Mouse (Mus musculus) forebrain, embryonic 14.5 days (tissue): ENCODE data around the gene Satb2. TPM values are rescaled to one million over a fixed set of nuclear protein-coding genes. Genes with fewer than 3 reads are reported as not detected.

Experiments used
- ATAC-seq: fragments of 200-750 bp; cut with Nextera tagmentation; 2 replicates; pipeline ENCODE4 v1.8.0; 2017; ENCODE audit warnings: mild to moderate bottlenecking, moderate library complexity
- DNase-seq: peaks from one replicate; pipeline ENCODE4 v3.0.0-alpha.2; 2015; ENCODE audit warnings: low spot score
- H3K27ac ChIP-seq: fragments of 300-500 bp; sonication (generic); 2 replicates; pipeline ENCODE4 v1.5.1; 2014; ENCODE audit warnings: low read depth, mild to moderate bottlenecking, control low read depth, low read length, moderate library complexity
- H3K27me3 ChIP-seq: fragments of 300-500 bp; sonication (generic); replicated peaks from 2 replicates; pipeline ENCODE4 v1.6.1; 2014; ENCODE audit warnings: low read length, control low read depth, mixed read lengths; ENCODE audit not compliant: control insufficient read depth, insufficient read depth
- H3K36me3 ChIP-seq: fragments of 300-500 bp; sonication (generic); 2 replicates; pipeline ENCODE4 v1.6.1; 2014; ENCODE audit warnings: low read length, control low read depth; ENCODE audit not compliant: control insufficient read depth, insufficient read depth
- H3K4me1 ChIP-seq: fragments of 300-500 bp; sonication (generic); 2 replicates; pipeline ENCODE4 v1.6.1; 2014; ENCODE audit warnings: antibody characterized with exemption, low read length, control low read depth; ENCODE audit not compliant: control insufficient read depth, insufficient read depth
- H3K4me2 ChIP-seq: fragments of 300-500 bp; sonication (generic); 2 replicates; pipeline ENCODE4 v1.6.1; 2014; ENCODE audit warnings: mild to moderate bottlenecking, control low read depth, low read length
- H3K4me3 ChIP-seq: fragments of 300-500 bp; sonication (generic); 2 replicates; pipeline ENCODE4 v1.5.1; 2014; ENCODE audit warnings: low read depth, low read length, control low read depth
- H3K9ac ChIP-seq: fragments of 300-500 bp; sonication (generic); 2 replicates; pipeline ENCODE4 v1.6.1; 2014; ENCODE audit warnings: mild to moderate bottlenecking, low read length, control low read depth, moderate library complexity
- H3K9me3 ChIP-seq: fragments of 300-500 bp; sonication (generic); replicated peaks from 2 replicates; pipeline ENCODE4 v1.6.1; 2016; ENCODE audit warnings: low read length, control low read depth, mixed read lengths; ENCODE audit not compliant: control insufficient read depth
- WGBS: fragments of 180-500 bp; shearing (Covaris S2); extraction: QIAGEN DNeasy Blood & Tissue Kit; methylation state at CpG from one replicate; pipeline ENCODE4 v1.1.7; 2014; 5-methylcytosine and 5-hydroxymethylcytosine counted together
- polyA plus RNA-seq: library from polyadenylated mRNA; unstranded; fragments of >200 nt; fragmentation: Nextera tagmentation; extraction: Ambion mirVana; gene quantifications from 2 replicates; pipeline ENCODE4 v1.2.1, GENCODE M21; 2014

The Satb2 gene
- polyA plus RNA-seq, 1 experiment from 2014 or later, result 20.1 TPM

- Histone ChIP-seq H3K4me3 (no peak overlapping the region), H3K36me3 (peaks cover 4% of the 10 kb centered on the region; the same call in 1 of the 2 replicates), H3K9ac (no peak overlapping the region), H3K4me1 (no peaks in the 10 kb centered on the region), H3K27ac (no peak overlapping the region), H3K27me3 (no peaks in the 10 kb centered on the region), H3K4me2 (no peak overlapping the region), H3K9me3 (no peaks in the 10 kb centered on the region)
- ATAC-seq (no peak), DNase-seq (no peak)
- 83% methylated on average over 12 of the region's 12 CpGs for WGBS
These were observed 22.7 kb downstream of the Satb2 start for GRCm38 (mm10) chr1:56955739-56956085.

GRCm38 (mm10) chr1:56955055-56955738, 23.3 kb downstream of the Satb2 start:
- Histone ChIP-seq H3K27ac (no peak overlapping the region), H3K4me1 (no peaks in the 10 kb centered on the region), H3K9me3 (no peaks in the 10 kb centered on the region), H3K4me3 (no peak overlapping the region), H3K4me2 (no peak overlapping the region), H3K27me3 (no peaks in the 10 kb centered on the region), H3K9ac (no peak overlapping the region), H3K36me3 (peaks cover 4% of the 10 kb centered on the region; the same call in 1 of the 2 replicates)
- WGBS, result 78% methylated on average over 14 of the region's 14 CpGs
- no peak for ATAC-seq
- DNase-seq, result no peak

- no peak for ATAC-seq
- H3K4me2 ChIP-seq, result no peak overlapping the region
- H3K27ac ChIP-seq, result no peak overlapping the region
- WGBS, result 89% methylated on average over 2 of the region's 2 CpGs
- no peaks in the 10 kb centered on the region for H3K9me3 ChIP-seq
- no peaks in the 10 kb centered on the region for H3K4me1 ChIP-seq
- H3K27me3 ChIP-seq, result no peaks in the 10 kb centered on the region
- no peak for DNase-seq
- peaks cover 4% of the 10 kb centered on the region; the same call in 1 of the 2 replicates for H3K36me3 ChIP-seq
- no peak overlapping the region for H3K9ac ChIP-seq
- H3K4me3 ChIP-seq, result no peak overlapping the region
These were observed 24.9 kb downstream of the Satb2 start for GRCm38 (mm10) chr1:56953538-56953937.

- WGBS, result 80% methylated on average over 4 of the region's 4 CpGs
- H3K4me3 ChIP-seq, result no peak overlapping the region
- no peak overlapping the region for H3K27ac ChIP-seq
- H3K4me1 ChIP-seq, result no peaks in the 10 kb centered on the region
- ATAC-seq (0 out of 2 replicates have a peak, but pooled peaks have one; percentile 10), DNase-seq (no peak)
- H3K9ac ChIP-seq, result no peak overlapping the region
- H3K27me3 ChIP-seq, result no peaks in the 10 kb centered on the region
- no peaks in the 10 kb centered on the region for H3K9me3 ChIP-seq
- H3K4me2 ChIP-seq, result no peak overlapping the region
- peaks cover 7% of the 10 kb centered on the region; the same call in 1 of the 2 replicates for H3K36me3 ChIP-seq
These were observed 26.5 kb downstream of the Satb2 start for GRCm38 (mm10) chr1:56951980-56952379.

GRCm38 (mm10) chr1:56951525-56951924, 26.9 kb downstream of the Satb2 start:
- WGBS, result 55% methylated on average over 6 of the region's 6 CpGs
- no peak overlapping the region for H3K9ac ChIP-seq
- H3K27ac ChIP-seq, result no peak overlapping the region
- no peak overlapping the region for H3K4me3 ChIP-seq
- H3K36me3 ChIP-seq, result peaks cover 7% of the 10 kb centered on the region; the same call in 1 of the 2 replicates
- H3K9me3 ChIP-seq, result no peaks in the 10 kb centered on the region
- ATAC-seq, result no peak
- H3K4me1 ChIP-seq, result no peaks in the 10 kb centered on the region
- no peak overlapping the region for H3K4me2 ChIP-seq
- no peak for DNase-seq
- H3K27me3 ChIP-seq, result no peaks in the 10 kb centered on the region

- Histone ChIP-seq H3K4me3 (no peak overlapping the region), H3K9ac (no peak overlapping the region), H3K9me3 (no peaks in the 10 kb centered on the region), H3K4me2 (no peak overlapping the region), H3K36me3 (no peaks in the 10 kb centered on the region), H3K27ac (no peak overlapping the region), H3K27me3 (no peaks in the 10 kb centered on the region), H3K4me1 (no peaks in the 10 kb centered on the region)
- DNase-seq, result no peak
- no peak for ATAC-seq
- WGBS, result 90% methylated on average over 4 of the region's 4 CpGs
These were observed 39.0 kb downstream of the Satb2 start for GRCm38 (mm10) chr1:56939432-56939831.

GRCm38 (mm10) chr1:56938432-56938831, 40.0 kb downstream of the Satb2 start:
- no peak overlapping the region for H3K9ac ChIP-seq
- H3K4me1 ChIP-seq, result no peaks in the 10 kb centered on the region
- H3K4me3 ChIP-seq, result no peak overlapping the region
- no peak for DNase-seq
- H3K27me3 ChIP-seq, result no peaks in the 10 kb centered on the region
- no peak overlapping the region for H3K4me2 ChIP-seq
- WGBS, result 80% methylated on average over 3 of the region's 3 CpGs
- no peaks in the 10 kb centered on the region for H3K9me3 ChIP-seq
- H3K36me3 ChIP-seq, result no peaks in the 10 kb centered on the region
- no peak overlapping the region for H3K27ac ChIP-seq
- ATAC-seq, result no peak

- DNase-seq, result no peak
- no peaks in the 10 kb centered on the region for H3K4me1 ChIP-seq
- no peak for ATAC-seq
- no peak overlapping the region for H3K4me2 ChIP-seq
- no peak overlapping the region for H3K27ac ChIP-seq
- H3K9me3 ChIP-seq, result no peaks in the 10 kb centered on the region
- H3K4me3 ChIP-seq, result no peak overlapping the region
- no peak overlapping the region for H3K9ac ChIP-seq
- H3K36me3 ChIP-seq, result no peaks in the 10 kb centered on the region
- H3K27me3 ChIP-seq, result no peaks in the 10 kb centered on the region
- WGBS, result 67% methylated on average over 3 of the region's 3 CpGs
These were observed 41.9 kb downstream of the Satb2 start for GRCm38 (mm10) chr1:56936554-56936953.

- DNase-seq (no peak), ATAC-seq (no peak)
- H3K4me3 ChIP-seq, result no peak overlapping the region
- WGBS, result 91% methylated on average over 9 of the region's 9 CpGs
- no peaks in the 10 kb centered on the region for H3K36me3 ChIP-seq
- no peaks in the 10 kb centered on the region for H3K9me3 ChIP-seq
- no peaks in the 10 kb centered on the region for H3K27me3 ChIP-seq
- H3K27ac ChIP-seq, result no peak overlapping the region
- H3K9ac ChIP-seq, result no peak overlapping the region
- no peaks in the 10 kb centered on the region; the same call in 1 of the 2 replicates for H3K4me1 ChIP-seq
- no peak overlapping the region for H3K4me2 ChIP-seq
These were observed 44.6 kb downstream of the Satb2 start for GRCm38 (mm10) chr1:56933821-56934220.
